Mouse (Mus musculus): ENCODE measurements at regions not wholly inside any gene's neighbourhood (a gene's known extent, or its start where the extent isn't known, plus 50 kb on each side); places are given as distances from the start of the nearest gene placed in this dataset.

GRCm38 (mm10) chr7:119236343-119236742, 51.9 kb upstream of the Gpr139 start:
- WGBS, result 74% methylated on average over 6 of the region's 6 CpGs
- Histone ChIP-seq H3K4me1 (ENCODE audit: control insufficient read depth, insufficient read depth, low read length) (no peaks in the 10 kb centered on the region), H3K27me3 (ENCODE audit: control insufficient read depth, insufficient read depth, low read length) (no peaks in the 10 kb centered on the region), H3K9ac (ENCODE audit: low read depth, low read length) (no peak overlapping the region), H3K27ac (replicated peaks; ENCODE audit: insufficient read depth, low read depth, low read length) (no peak overlapping the region), H3K79me2 (ENCODE audit: control insufficient read depth, insufficient read depth, low read length) (no peaks in the 10 kb centered on the region), H3K36me3 (ENCODE audit: control insufficient read depth, insufficient read depth, low read length) (no peaks in the 10 kb centered on the region), H3K4me3 (ENCODE audit: insufficient read depth, low read depth, low read length) (no peak overlapping the region)
- DNase-seq (ENCODE audit: extremely low read depth, low read depth, low spot score), result no peak
- TF ChIP-seq CTCF (IDR thresholded peaks at IDR 0.05; ENCODE audit: low read depth, low read length), result no peak
- no peak for TF ChIP-seq POLR2A (IDR thresholded peaks at IDR 0.05; ENCODE audit: extremely low read depth, insufficient read depth, low read length)

Data from liver, adult 2 months (tissue).